Mouse (Mus musculus) kidney, embryonic 16.5 days (tissue): ENCODE results near the gene Rgs16. TPM values are rescaled to one million over a fixed set of nuclear protein-coding genes. Genes with fewer than 3 reads are reported as not detected.

Experiments used
- ATAC-seq: fragments of 200-750 bp; cut with Nextera tagmentation; 2 replicates; pipeline ENCODE4 v1.8.0; 2017; ENCODE audit warnings: moderate TSS enrichment; ENCODE audit not compliant: low FRiP score, low TSS enrichment
- H3K27ac ChIP-seq: fragments of 300-500 bp; sonication (generic); 2 replicates; pipeline ENCODE4 v1.5.1; 2014; ENCODE audit warnings: low read length
- H3K27me3 ChIP-seq: fragments of 300-500 bp; sonication (generic); 2 replicates; pipeline ENCODE4 v1.6.1; 2014; ENCODE audit warnings: low read length, control low read depth, mixed read lengths; ENCODE audit not compliant: insufficient read depth
- H3K36me3 ChIP-seq: fragments of 300-500 bp; sonication (generic); 2 replicates; pipeline ENCODE4 v1.6.1; 2014; ENCODE audit warnings: low read length, control low read depth, mixed read lengths; ENCODE audit not compliant: insufficient read depth
- H3K4me1 ChIP-seq: fragments of 300-500 bp; sonication (generic); 2 replicates; pipeline ENCODE4 v1.6.1; 2014; ENCODE audit warnings: low read length, control low read depth, mixed read lengths; ENCODE audit not compliant: insufficient read depth
- H3K4me2 ChIP-seq: fragments of 300-500 bp; sonication (generic); replicated peaks from 2 replicates; pipeline ENCODE4 v1.6.1; 2014; ENCODE audit warnings: low read depth, low read length
- H3K4me3 ChIP-seq: fragments of 300-500 bp; sonication (generic); 2 replicates; pipeline ENCODE4 v1.5.1; 2014; ENCODE audit warnings: mild to moderate bottlenecking, low read length
- H3K9ac ChIP-seq: fragments of 300-500 bp; sonication (generic); replicated peaks from 2 replicates; pipeline ENCODE4 v1.6.1; 2014; ENCODE audit warnings: low read length
- H3K9me3 ChIP-seq: fragments of 300-500 bp; sonication (generic); 2 replicates; pipeline ENCODE4 v1.6.1; 2016; ENCODE audit warnings: low read length, control low read depth
- WGBS: fragments of 180-500 bp; shearing (Covaris S2); extraction: QIAGEN DNeasy Blood & Tissue Kit; methylation state at CpG from one replicate; pipeline ENCODE4 v1.1.7; 2014; 5-methylcytosine and 5-hydroxymethylcytosine counted together
- polyA plus RNA-seq: library from polyadenylated mRNA; unstranded; fragments of >200 nt; fragmentation: Nextera tagmentation; extraction: Ambion mirVana; gene quantifications from 2 replicates; pipeline ENCODE4 v1.2.1, GENCODE M21; 2015

Rgs16 gene
- polyA plus RNA-seq, 1 experiment from 2014 or later, result 4.5 TPM

- Histone ChIP-seq H3K4me2 (peak overlapping the region; percentile 59), H3K27me3 (no peaks in the 10 kb centered on the region), H3K9me3 (no peaks in the 10 kb centered on the region), H3K9ac (no peak overlapping the region), H3K27ac (peak overlapping the region; percentile 81), H3K4me3 (no peak overlapping the region), H3K4me1 (peaks cover 18% of the 10 kb centered on the region; the same call in 1 of the 2 replicates), H3K36me3 (0 out of 2 replicates have a peak, but pooled peaks cover 2% of the 10 kb centered on the region)
- no peak for ATAC-seq
- WGBS, result 59% methylated on average over 12 of the region's 12 CpGs
These were observed 7.8 kb downstream of the Rgs16 start for GRCm38 (mm10) chr1:153747861-153748530.

- Histone ChIP-seq H3K4me1 (peaks cover 18% of the 10 kb centered on the region; the same call in 1 of the 2 replicates), H3K9me3 (no peaks in the 10 kb centered on the region), H3K27me3 (no peaks in the 10 kb centered on the region), H3K36me3 (0 out of 2 replicates have a peak, but pooled peaks cover 2% of the 10 kb centered on the region), H3K9ac (no peak overlapping the region), H3K4me3 (no peak overlapping the region), H3K4me2 (peak overlapping the region; percentile 59), H3K27ac (peak overlapping the region; percentile 81)
- ATAC-seq, result peak; percentile 36; the same call in 1 of the 2 replicates
- WGBS, result 7% methylated on average over 1 of the region's 1 CpGs
These were observed 8.4 kb downstream of the Rgs16 start for GRCm38 (mm10) chr1:153748549-153748948.

- no peaks in the 10 kb centered on the region for H3K27me3 ChIP-seq
- WGBS, result 3% methylated on average over 18 of the region's 18 CpGs
- H3K4me2 ChIP-seq, result peak within 1 kb of the TSS; percentile 59
- no peaks in the 10 kb centered on the region for H3K9me3 ChIP-seq
- peaks cover 18% of the 10 kb centered on the region; the same call in 1 of the 2 replicates for H3K4me1 ChIP-seq
- H3K4me3 ChIP-seq, result peak within 1 kb of the TSS; percentile 45
- H3K9ac ChIP-seq, result peak within 1 kb of the TSS; percentile 74
- H3K27ac ChIP-seq, result peak within 1 kb of the TSS; percentile 81
- ATAC-seq, result peak; percentile 72
- H3K36me3 ChIP-seq, result no peaks in the 10 kb centered on the region
These were observed 9.2 kb downstream of the Rgs16 start, which contains the start of gene Rnasel for GRCm38 (mm10) chr1:153749211-153749801. Gene Rnasel, plus strand, starts transcription at chr1:153749426.

- ATAC-seq, result no peak
- Histone ChIP-seq H3K4me2 (peak overlapping the region; percentile 59), H3K4me3 (peak overlapping the region; percentile 45), H3K27ac (no peak overlapping the region), H3K36me3 (no peaks in the 10 kb centered on the region), H3K4me1 (peaks cover 18% of the 10 kb centered on the region; the same call in 1 of the 2 replicates), H3K9ac (peak overlapping the region; percentile 74), H3K9me3 (no peaks in the 10 kb centered on the region), H3K27me3 (no peaks in the 10 kb centered on the region)
- WGBS, result 51% methylated on average over 6 of the region's 6 CpGs
These were observed 9.9 kb downstream of the Rgs16 start for GRCm38 (mm10) chr1:153750054-153750453.

- peak overlapping the region; percentile 42 for H3K4me3 ChIP-seq
These were observed 11.7 kb downstream of the Rgs16 start for GRCm38 (mm10) chr1:153751763-153752301.

GRCm38 (mm10) chr1:153752521-153752920 lies 12.4 kb downstream of the Rgs16 start:
- peaks cover 18% of the 10 kb centered on the region; the same call in 1 of the 2 replicates for H3K4me1 ChIP-seq
- H3K36me3 ChIP-seq, result no peaks in the 10 kb centered on the region
- no peaks in the 10 kb centered on the region for H3K9me3 ChIP-seq
- ATAC-seq, result no peak
- H3K9ac ChIP-seq, result peak overlapping the region; percentile 58
- WGBS, result 76% methylated on average over 6 of the region's 6 CpGs
- H3K4me3 ChIP-seq, result peak overlapping the region; percentile 42; the same call in 1 of the 2 replicates
- H3K4me2 ChIP-seq, result peak overlapping the region; percentile 53
- H3K27me3 ChIP-seq, result no peaks in the 10 kb centered on the region
- peak overlapping the region; percentile 65 for H3K27ac ChIP-seq

More at GRCm38 (mm10) chr1:153751763-153752301, 11.7 kb downstream of the Rgs16 start:
- Histone ChIP-seq H3K4me1 (peaks cover 18% of the 10 kb centered on the region; the same call in 1 of the 2 replicates), H3K36me3 (no peaks in the 10 kb centered on the region), H3K9me3 (no peaks in the 10 kb centered on the region), H3K27me3 (no peaks in the 10 kb centered on the region), H3K9ac (peak overlapping the region; percentile 58), H3K27ac (peak overlapping the region; percentile 65), H3K4me2 (peak overlapping the region; percentile 53)
- ATAC-seq, result no peak
- WGBS, result 26% methylated on average over 13 of the region's 13 CpGs

GRCm38 (mm10) chr1:153753725-153754464 lies 13.7 kb downstream of the Rgs16 start:
- WGBS, result 75% methylated on average over 25 of the region's 25 CpGs
- H3K27me3 ChIP-seq, result no peaks in the 10 kb centered on the region
- H3K4me3 ChIP-seq, result no peak overlapping the region
- no peaks in the 10 kb centered on the region for H3K9me3 ChIP-seq
- H3K27ac ChIP-seq, result no peak overlapping the region
- no peak for ATAC-seq
- peaks cover 11% of the 10 kb centered on the region; the same call in 1 of the 2 replicates for H3K4me1 ChIP-seq
- no peaks in the 10 kb centered on the region for H3K36me3 ChIP-seq
- H3K4me2 ChIP-seq, result no peak overlapping the region
- no peak overlapping the region for H3K9ac ChIP-seq

- ATAC-seq, result no peak
- Histone ChIP-seq H3K36me3 (no peaks in the 10 kb centered on the region), H3K9me3 (no peaks in the 10 kb centered on the region), H3K27me3 (no peaks in the 10 kb centered on the region), H3K4me3 (no peak overlapping the region), H3K27ac (no peak overlapping the region), H3K4me2 (no peak overlapping the region), H3K4me1 (no peaks in the 10 kb centered on the region), H3K9ac (no peak overlapping the region)
- WGBS, result 87% methylated on average over 11 of the region's 11 CpGs
These were observed 24.0 kb downstream of the Rgs16 start for GRCm38 (mm10) chr1:153764136-153764535.

- Histone ChIP-seq H3K4me3 (no peak overlapping the region), H3K36me3 (no peaks in the 10 kb centered on the region), H3K27ac (no peak overlapping the region), H3K4me1 (no peaks in the 10 kb centered on the region), H3K27me3 (no peaks in the 10 kb centered on the region), H3K9me3 (no peaks in the 10 kb centered on the region), H3K9ac (no peak overlapping the region), H3K4me2 (no peak overlapping the region)
- ATAC-seq, result no peak
- WGBS, result 58% methylated on average over 8 of the region's 8 CpGs
These were observed 26.1 kb downstream of the Rgs16 start for GRCm38 (mm10) chr1:153766298-153766697.
